Mouse (Mus musculus) ES-Bruce4 (cell line): ENCODE measurements around the gene Slc25a19. TPM values are rescaled to one million over a fixed set of nuclear protein-coding genes. Genes with fewer than 3 reads are reported as not detected.

Source experiments
- H3K27ac ChIP-seq: 2 replicates; pipeline ENCODE4 v1.5.1; 2012; ENCODE audit warnings: low read length, inconsistent platforms; ENCODE audit not compliant: insufficient read depth
- H3K27me3 ChIP-seq: 2 replicates; pipeline ENCODE4 v1.6.1; 2012; ENCODE audit warnings: mild to moderate bottlenecking, low read length, inconsistent platforms; ENCODE audit not compliant: control insufficient read depth, poor library complexity, insufficient read depth, severe bottlenecking
- H3K36me3 ChIP-seq: 2 replicates; pipeline ENCODE4 v1.6.1; 2012; ENCODE audit warnings: inconsistent platforms, mild to moderate bottlenecking, low read length, moderate library complexity; ENCODE audit not compliant: control insufficient read depth, poor library complexity, insufficient read depth, severe bottlenecking
- H3K4me1 ChIP-seq: one replicate; pipeline ENCODE4 v1.8.1; 2011; ENCODE audit warnings: low read length; ENCODE audit not compliant: control insufficient read depth, insufficient read depth
- H3K4me3 ChIP-seq: 2 replicates; pipeline ENCODE4 v1.5.1; 2011; ENCODE audit warnings: low read depth, mild to moderate bottlenecking, low read length
- H3K9ac ChIP-seq: 2 replicates; pipeline ENCODE4 v1.6.1; 2012; ENCODE audit warnings: low read depth, mild to moderate bottlenecking, inconsistent platforms; ENCODE audit not compliant: poor library complexity, severe bottlenecking
- H3K9me3 ChIP-seq: replicated peaks from 2 replicates; pipeline ENCODE4 v1.6.1; 2012; ENCODE audit warnings: mild to moderate bottlenecking, low read length, inconsistent platforms; ENCODE audit not compliant: control insufficient read depth, poor library complexity, insufficient read depth, severe bottlenecking
- CTCF ChIP-seq: IDR thresholded peaks from one replicate; pipeline ENCODE4 v1.8.1; 2011; ENCODE audit warnings: low read depth, low read length
- EP300 ChIP-seq: IDR thresholded peaks from 2 replicates; pipeline ENCODE4 v1.6.1; 2011; ENCODE audit warnings: low read depth, low read length; ENCODE audit not compliant: insufficient read depth
- POLR2A ChIP-seq: IDR thresholded peaks from one replicate; pipeline ENCODE4 v1.8.1; 2011; ENCODE audit warnings: low read length; ENCODE audit not compliant: insufficient read depth
- polyA plus RNA-seq: library from polyadenylated mRNA; stranded (reverse); fragments of >200 nt; gene quantifications from 2 replicates; pipeline ENCODE4 v1.2.4, GENCODE M21; 2011; ENCODE audit warnings: low read depth; ENCODE audit not compliant: missing spikeins, insufficient read depth, insufficient read length

Slc25a19 gene
- polyA plus RNA-seq, 1 experiment = 34.7 TPM

GRCm38 (mm10) chr11:115595209-115595608 lies 32.9 kb downstream of the Slc25a19 start:
- H3K27me3 ChIP-seq = no peaks in the 10 kb centered on the region
- TF ChIP-seq EP300 = no peak
- no peak for TF ChIP-seq POLR2A
- TF ChIP-seq CTCF = no peak
- H3K9me3 ChIP-seq = no peaks in the 10 kb centered on the region
- no peak overlapping the region for H3K4me3 ChIP-seq
- H3K9ac ChIP-seq = no peak overlapping the region
- no peak overlapping the region for H3K27ac ChIP-seq
- no peaks in the 10 kb centered on the region for H3K4me1 ChIP-seq
- H3K36me3 ChIP-seq = peaks cover 55% of the 10 kb centered on the region

DNA sequence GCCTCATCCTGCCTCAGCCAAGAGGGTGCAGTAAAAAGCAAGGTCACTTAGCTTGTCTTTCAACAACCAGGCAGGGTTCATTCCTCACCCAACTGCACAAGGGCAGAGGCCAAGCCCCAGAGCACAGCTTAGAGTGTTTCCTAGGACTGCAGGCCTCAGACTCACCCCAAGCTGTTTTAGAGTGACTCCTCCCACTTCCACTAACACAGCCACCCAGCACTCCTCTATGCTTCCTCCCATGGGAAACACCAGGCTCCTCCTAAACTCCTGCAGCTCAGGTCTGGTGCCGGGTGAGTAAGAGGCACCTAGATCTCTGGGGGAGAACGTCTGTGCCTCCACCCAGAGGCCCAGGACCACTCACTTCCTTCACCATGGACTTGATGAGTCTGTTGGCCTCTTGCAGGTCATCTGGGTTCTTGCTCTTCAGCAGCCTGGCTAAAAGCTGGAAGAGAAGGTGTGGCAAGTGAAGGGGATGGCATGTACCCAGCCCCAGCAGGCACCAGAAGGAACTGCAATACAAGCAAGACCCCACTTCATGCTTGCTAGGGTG lies 37.5 kb downstream of the Slc25a19 start:
- peaks cover 9% of the 10 kb centered on the region for H3K4me1 ChIP-seq
- H3K9ac ChIP-seq = no peak overlapping the region
- no peak for TF ChIP-seq CTCF
- H3K36me3 ChIP-seq = peaks cover 78% of the 10 kb centered on the region
- no peak overlapping the region for H3K4me3 ChIP-seq
- no peaks in the 10 kb centered on the region for H3K27me3 ChIP-seq
- 0 out of 2 replicates have a peak overlapping the region, but pooled peaks have one; percentile 2 for H3K27ac ChIP-seq
- no peaks in the 10 kb centered on the region for H3K9me3 ChIP-seq

GRCm38 (mm10) chr11:115587984-115588383 lies 40.1 kb downstream of the Slc25a19 start:
- TF ChIP-seq EP300 = 0 out of 2 replicates have a peak, but pooled peaks have one; percentile 12
- no peak for TF ChIP-seq CTCF
- Histone ChIP-seq H3K27me3 (no peaks in the 10 kb centered on the region), H3K36me3 (peaks cover 85% of the 10 kb centered on the region), H3K4me3 (no peak overlapping the region), H3K27ac (peak overlapping the region; percentile 22; the same call in 1 of the 2 replicates), H3K9me3 (no peaks in the 10 kb centered on the region), H3K4me1 (peaks cover 9% of the 10 kb centered on the region), H3K9ac (no peak overlapping the region)

DNA sequence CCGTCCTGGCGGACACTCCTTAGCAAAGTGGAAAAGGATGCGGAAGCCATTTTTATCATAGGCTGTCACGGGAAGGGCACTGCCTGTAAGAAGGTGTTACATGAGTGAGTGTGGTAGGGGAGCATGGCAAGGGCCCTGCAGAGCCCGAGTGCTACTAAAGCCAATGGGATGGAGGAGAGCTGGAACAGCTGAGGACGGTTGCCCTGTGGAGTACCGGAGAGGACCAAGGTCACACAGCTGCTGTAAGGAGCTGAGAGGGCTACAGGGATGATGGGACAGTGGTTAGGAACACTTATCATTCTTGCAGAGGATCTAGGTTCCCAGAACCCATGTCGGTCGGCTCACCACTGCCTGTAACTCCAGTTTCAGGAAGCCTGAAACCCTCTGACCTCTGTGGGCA lies 41.7 kb downstream of the Slc25a19 start:
- peaks cover 9% of the 10 kb centered on the region for H3K4me1 ChIP-seq
- H3K9ac ChIP-seq = no peak overlapping the region
- peaks cover 83% of the 10 kb centered on the region for H3K36me3 ChIP-seq
- H3K27ac ChIP-seq = no peak overlapping the region
- no peak for TF ChIP-seq POLR2A
- no peak for TF ChIP-seq CTCF
- TF ChIP-seq EP300 = no peak
- H3K9me3 ChIP-seq = no peaks in the 10 kb centered on the region
- no peaks in the 10 kb centered on the region for H3K27me3 ChIP-seq
- no peak overlapping the region for H3K4me3 ChIP-seq

DNA sequence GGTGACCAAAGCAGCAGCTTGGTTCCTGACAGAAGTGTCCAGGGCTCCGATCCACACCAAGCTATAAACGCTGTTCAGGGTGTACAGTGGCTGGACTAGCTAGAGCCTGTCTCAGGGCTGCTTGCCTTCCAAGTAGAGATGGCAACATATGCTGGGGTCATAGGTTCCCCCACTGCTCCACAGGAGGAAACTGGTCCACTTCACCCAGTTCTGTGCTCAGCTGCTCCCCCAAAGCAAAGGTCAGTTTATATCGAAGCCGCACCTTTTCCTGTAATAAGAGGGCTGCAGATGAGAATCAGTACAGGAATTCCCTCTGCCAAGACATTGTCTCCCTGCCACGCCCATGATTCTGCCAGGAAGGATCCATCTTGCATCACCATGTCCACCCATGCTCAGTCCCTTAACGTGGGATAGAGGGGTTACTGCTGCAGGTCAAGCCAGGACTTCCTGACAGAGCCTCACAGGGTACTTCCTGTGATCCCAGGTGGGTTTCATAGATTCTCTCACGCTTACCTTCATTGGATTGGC lies 42.5 kb downstream of the Slc25a19 start:
- no peaks in the 10 kb centered on the region for H3K9me3 ChIP-seq
- no peaks in the 10 kb centered on the region for H3K27me3 ChIP-seq
- no peak overlapping the region for H3K27ac ChIP-seq
- no peak overlapping the region for H3K9ac ChIP-seq
- no peak overlapping the region for H3K4me3 ChIP-seq
- H3K36me3 ChIP-seq = peaks cover 83% of the 10 kb centered on the region
- TF ChIP-seq EP300 = no peak
- no peak for TF ChIP-seq POLR2A
- TF ChIP-seq CTCF = no peak
- peaks cover 9% of the 10 kb centered on the region for H3K4me1 ChIP-seq

DNA sequence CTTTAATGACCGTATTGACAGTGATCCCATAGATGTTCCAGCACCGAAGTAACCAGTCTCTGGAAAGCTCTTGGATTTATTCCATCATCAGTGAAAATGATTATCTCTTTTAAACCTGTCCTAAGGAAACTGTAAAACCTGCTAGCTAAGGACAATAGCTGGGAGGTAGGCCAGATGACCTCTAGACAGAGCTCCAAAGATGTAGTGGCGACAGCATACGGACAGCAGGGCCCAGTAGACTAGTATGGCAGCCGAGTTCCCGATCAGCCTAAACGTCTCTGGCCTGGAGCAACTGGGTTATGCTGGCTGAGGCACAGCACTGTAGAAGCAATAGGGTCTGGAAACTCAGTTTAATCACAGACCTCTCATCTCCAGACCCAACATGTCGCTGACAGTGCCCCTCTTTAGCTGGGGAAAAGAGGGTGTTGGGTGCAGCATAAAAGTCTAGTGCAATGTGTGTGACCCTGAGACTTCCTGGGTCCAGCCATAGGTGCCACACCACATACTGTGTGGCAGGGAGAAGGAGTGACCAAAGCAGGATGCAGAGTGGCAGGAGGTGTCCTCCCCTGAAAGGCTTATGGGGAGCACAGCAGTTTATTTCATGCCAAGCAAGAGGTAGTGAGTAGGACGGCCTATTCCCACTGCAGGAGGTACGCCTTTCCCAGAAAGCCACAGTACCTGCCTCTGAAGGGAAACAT lies 43.6 kb downstream of the Slc25a19 start:
- Histone ChIP-seq H3K4me1 (peaks cover 9% of the 10 kb centered on the region), H3K9me3 (no peaks in the 10 kb centered on the region), H3K27ac (no peak overlapping the region), H3K27me3 (no peaks in the 10 kb centered on the region), H3K9ac (no peak overlapping the region), H3K4me3 (no peak overlapping the region), H3K36me3 (peaks cover 80% of the 10 kb centered on the region)
- TF ChIP-seq POLR2A (no peak), EP300 (no peak), CTCF (no peak)
